Mouse (Mus musculus) CH12.LX (cell line): Measurements from ENCODE around the gene H2-DMb2. TPM values are rescaled to one million over a fixed set of nuclear protein-coding genes. Genes with fewer than 3 reads are reported as not detected.

Experiments used
- DNase-seq: peaks from one replicate; pipeline ENCODE4 v3.0.0-alpha.2; 2013; ENCODE audit errors: extremely low read depth
- H3K27ac ChIP-seq: 2 replicates; pipeline ENCODE4 v1.5.1; 2012; ENCODE audit warnings: low read depth, mild to moderate bottlenecking, control low read depth, moderate library complexity; ENCODE audit not compliant: insufficient read depth
- H3K27me3 ChIP-seq: replicated peaks from 2 replicates; pipeline ENCODE3; 2012; ENCODE audit warnings: inconsistent platforms
- H3K36me3 ChIP-seq, 2 experiments: replicated peaks in 1 of 2; 2 replicates each; pipeline versions ENCODE3 to v1.6.1; 2012; ENCODE audit warnings: inconsistent platforms in 1 of 2, low read length in 1 of 2, mild to moderate bottlenecking in 1 of 2, mixed read lengths in 1 of 2, moderate library complexity in 1 of 2; ENCODE audit not compliant: control insufficient read depth in 1 of 2, insufficient read depth in 1 of 2
- H3K4me1 ChIP-seq, 2 experiments: 2 replicates each; pipeline ENCODE4 v1.6.1; 2012; ENCODE audit warnings: inconsistent platforms in 1 of 2, moderate library complexity in 1 of 2; ENCODE audit not compliant: insufficient read depth in 2 of 2, control insufficient read depth in 1 of 2
- H3K4me2 ChIP-seq: 2 replicates; pipeline ENCODE4 v1.6.1; 2012; ENCODE audit warnings: low read depth, mild to moderate bottlenecking, control low read depth; ENCODE audit not compliant: poor library complexity, insufficient read depth, severe bottlenecking
- H3K4me3 ChIP-seq, 3 experiments: fragments of 150-350 bp in 1 of 3; sonication (generic) in 1 of 3; replicated peaks in 1 of 3; 2 replicates each; pipeline versions ENCODE3 to v1.5.1; 2011 to 2012; ENCODE audit warnings: low read depth in 2 of 3, low read length in 2 of 3, mild to moderate bottlenecking in 2 of 3, moderate library complexity in 2 of 3, control low read depth in 1 of 3, improper control_type of control experiment in 1 of 3, inconsistent platforms in 1 of 3, mixed read lengths in 1 of 3; ENCODE audit not compliant: poor library complexity in 1 of 3
- H3K79me2 ChIP-seq: replicated peaks from 2 replicates; pipeline ENCODE4 v1.6.1; 2012; ENCODE audit warnings: mild to moderate bottlenecking, moderate library complexity; ENCODE audit not compliant: control insufficient read depth, poor library complexity, insufficient read depth, severe bottlenecking; ENCODE audit errors: extremely low read depth
- H3K9ac ChIP-seq: 2 replicates; pipeline ENCODE4 v1.6.1; 2012; ENCODE audit warnings: low read depth, mild to moderate bottlenecking, control low read depth, moderate library complexity; ENCODE audit not compliant: insufficient read depth
- H3K9me3 ChIP-seq: replicated peaks from 2 replicates; pipeline ENCODE3; 2012; ENCODE audit warnings: low read length, inconsistent platforms, mixed read lengths
- BHLHE40 ChIP-seq: IDR thresholded peaks from 2 replicates; pipeline ENCODE4 v1.6.1; 2011; ENCODE audit warnings: mild to moderate bottlenecking, low read depth, low read length, improper control_type of control experiment
- CHD2 ChIP-seq: IDR thresholded peaks from 2 replicates; pipeline ENCODE4 v1.6.1; 2011; ENCODE audit warnings: low read length, improper control_type of control experiment
- ELF1 ChIP-seq: IDR thresholded peaks from 2 replicates; pipeline ENCODE4 v1.6.1; 2014; ENCODE audit warnings: low read depth, mild to moderate bottlenecking, inconsistent platforms, low read length, improper control_type of control experiment
- EP300 ChIP-seq: IDR thresholded peaks from 2 replicates; pipeline ENCODE4 v1.6.1; 2011; ENCODE audit warnings: low read length, improper control_type of control experiment
- ETS1 ChIP-seq: conservative IDR thresholded peaks from 2 replicates; pipeline ENCODE4 v1.6.1; 2012; ENCODE audit warnings: low read depth, mild to moderate bottlenecking, inconsistent platforms, low read length, improper control_type of control experiment, moderate library complexity
- IRF4 ChIP-seq: IDR thresholded peaks from 2 replicates; pipeline ENCODE4 v1.6.1; 2014; ENCODE audit warnings: low read depth, mild to moderate bottlenecking, inconsistent platforms, low read length, improper control_type of control experiment
- JUND ChIP-seq: conservative IDR thresholded peaks from 2 replicates; pipeline ENCODE4 v1.6.1; 2011; ENCODE audit warnings: low read depth, low read length, improper control_type of control experiment
- MAFK ChIP-seq: IDR thresholded peaks from 2 replicates; pipeline ENCODE4 v1.6.1; 2011; ENCODE audit warnings: low read length, improper control_type of control experiment; ENCODE audit not compliant: insufficient replicate concordance
- MAX ChIP-seq: IDR thresholded peaks from 2 replicates; pipeline ENCODE4 v1.6.1; 2011; ENCODE audit warnings: low read length, improper control_type of control experiment
- MXI1 ChIP-seq: IDR thresholded peaks from 2 replicates; pipeline ENCODE4 v1.6.1; 2011; ENCODE audit warnings: mild to moderate bottlenecking, low read depth, low read length, improper control_type of control experiment
- MYC ChIP-seq: IDR thresholded peaks from 2 replicates; pipeline ENCODE4 v1.6.1; 2011; ENCODE audit warnings: low read depth, mild to moderate bottlenecking, improper control_type of control experiment, low read length
- NELFE ChIP-seq: IDR thresholded peaks from 2 replicates; pipeline ENCODE4 v1.6.1; 2011; ENCODE audit warnings: low read depth, low read length, improper control_type of control experiment
- RCOR1 ChIP-seq: conservative IDR thresholded peaks from 2 replicates; pipeline ENCODE4 v1.6.1; 2012; ENCODE audit warnings: low read depth, mild to moderate bottlenecking, inconsistent platforms, low read length, improper control_type of control experiment
- SIN3A ChIP-seq: IDR thresholded peaks from 2 replicates; pipeline ENCODE4 v1.6.1; 2012; ENCODE audit warnings: low read length, improper control_type of control experiment, inconsistent platforms
- SMC3 ChIP-seq: IDR thresholded peaks from 2 replicates; pipeline ENCODE4 v1.6.1; 2011; ENCODE audit warnings: low read depth, low read length, improper control_type of control experiment
- TCF12 ChIP-seq: IDR thresholded peaks from 2 replicates; pipeline ENCODE4 v1.6.1; 2014; ENCODE audit warnings: low read depth, mild to moderate bottlenecking, inconsistent platforms, low read length, improper control_type of control experiment
- USF1 ChIP-seq: IDR thresholded peaks from 2 replicates; pipeline ENCODE4 v1.6.1; 2014; ENCODE audit warnings: low read depth, mild to moderate bottlenecking, inconsistent platforms, low read length, improper control_type of control experiment
- ZNF384 ChIP-seq: IDR thresholded peaks from 2 replicates; pipeline ENCODE4 v1.6.1; 2012; ENCODE audit warnings: low read depth, low read length, improper control_type of control experiment, inconsistent platforms
- dilution Hi-C: fragments of 300-500 bp; cut with MboI; formaldehyde crosslinking; loops from 2 replicates; pipeline ENCODE4 v1.14.3; 2020; ENCODE audit warnings: low sequenced_read_pairs; ENCODE audit not compliant: extremely low pct_unique_long_range_greater_than_20kb, extremely low pct_ligation_motif_present
- in situ Hi-C: fragments of 300-500 bp; cut with MboI; formaldehyde crosslinking; loops from 3 replicates; pipeline ENCODE4 v1.14.3; 2019; ENCODE audit warnings: low sequenced_read_pairs, low pct_ligation_motif_present, low pct_unique_long_range_greater_than_20kb, mixed read lengths
- polyA plus RNA-seq: library from polyadenylated mRNA; unstranded; fragments of >175 nt; gene quantifications from 2 replicates; pipeline ENCODE4 v1.2.1, GENCODE M21; 2012; ENCODE audit warnings: low read depth; ENCODE audit not compliant: insufficient read length
- total RNA-seq, 2 experiments: library from RNA; depleted of rRNA; stranded (reverse); fragments of 300-350 nt in 1 of 2; fragments of >200 nt in 1 of 2; gene quantifications; 2 replicates each; pipeline ENCODE4 v1.2.3; 2012 to 2014

The H2-DMb2 gene
- total and polyA plus RNA-seq, 3 experiments, result 107 to 199 (median 175) TPM

- dilution Hi-C loops, result no loop called here
- peaks cover 22 to 54% of the 10 kb centered on the region in 2 experiments for H3K4me1 ChIP-seq
- no peak for DNase-seq
- no peaks in the 10 kb centered on the region for H3K79me2 ChIP-seq
- H3K9ac ChIP-seq, result peak overlapping the region; percentile 68
- H3K27ac ChIP-seq, result no peak overlapping the region
- in situ Hi-C loops, result no loop called here
- H3K4me2 ChIP-seq, result peak overlapping the region; percentile 94
- H3K9me3 ChIP-seq, result peaks cover 4% of the 10 kb centered on the region
- no peaks in the 10 kb centered on the region for H3K27me3 ChIP-seq
- peak overlapping the region in 2 of 3 experiments; percentile 33 to 41 for H3K4me3 ChIP-seq
- peaks cover 4 to 6% of the 10 kb centered on the region in 2 experiments for H3K36me3 ChIP-seq
- TF ChIP-seq USF1, result no peak
- no peak; the same call in 1 of the 2 replicates for TF ChIP-seq ETS1
- 0 out of 2 replicates have a peak, but pooled peaks have one; percentile 40 for TF ChIP-seq IRF4
- no peak for TF ChIP-seq NELFE
- TF ChIP-seq BHLHE40, result no peak
- TF ChIP-seq, all 38 proteins: peak for 1
These were observed 40.3 kb upstream of the H2-DMb2 start for GRCm38 (mm10) chr17:34102831-34103230.

- dilution Hi-C loops (no loop called here), in situ Hi-C loops (no loop called here)
- no peaks in the 10 kb centered on the region for H3K79me2 ChIP-seq
- no peaks in the 10 kb centered on the region for H3K27me3 ChIP-seq
- H3K9me3 ChIP-seq, result peaks cover 4% of the 10 kb centered on the region
- H3K27ac ChIP-seq, result no peak overlapping the region
- H3K9ac ChIP-seq, result no peak overlapping the region
- peaks cover 4 to 14% of the 10 kb centered on the region in 2 experiments for H3K36me3 ChIP-seq
- peaks cover 17 to 35% of the 10 kb centered on the region in 2 experiments for H3K4me1 ChIP-seq
- H3K4me3 ChIP-seq, result no peak overlapping the region
- DNase-seq, result no peak
- no peak for TF ChIP-seq ELF1
- no peak for TF ChIP-seq JUND
- no peak for TF ChIP-seq ZNF384
- TF ChIP-seq SIN3A, result peak; percentile 89
- 0 out of 2 replicates have a peak, but pooled peaks have one; percentile 46 for TF ChIP-seq MYC
- TF ChIP-seq MXI1, result no peak
- no peak for TF ChIP-seq NELFE
- TF ChIP-seq MAFK, result 0 out of 2 replicates have a peak, but pooled peaks have one; percentile 35
- peak; percentile 65 for TF ChIP-seq TCF12
- TF ChIP-seq IRF4, result peak; percentile 69
- no peak for TF ChIP-seq SMC3
- TF ChIP-seq RCOR1, result no peak
- TF ChIP-seq EP300, result peak; percentile 76
- peak; percentile 44; the same call in 1 of the 2 replicates for TF ChIP-seq BHLHE40
- peak; percentile 30; the same call in 1 of the 2 replicates for TF ChIP-seq MAX
- peak; percentile 90 for TF ChIP-seq ETS1
- peak; percentile 61; the same call in 1 of the 2 replicates for TF ChIP-seq CHD2
- H3K4me2 ChIP-seq, result peak overlapping the region; percentile 3; the same call in 1 of the 2 replicates
These were observed 38.3 kb upstream of the H2-DMb2 start for GRCm38 (mm10) chr17:34104804-34105203.
